In genomic region chr4:142098303-142098702, GRCm38 (mm10) we compare ENCODE assay signal across 8 mouse cellular contexts. TPM values are rescaled to one million over a fixed set of nuclear protein-coding genes. Genes with fewer than 3 reads are reported as not detected.
DNase-seq lines count a peak whose midpoint lies in the region; ATAC-seq lines count a peak whose summit lies in the region.

No protein-coding gene starts in this region.

- no peaks in the 10 kb centered on the region for H3K27me3 ChIP-seq in hindbrain, embryonic 14.5 days (ENCODE audit: control insufficient read depth, insufficient read depth, low read length)

- H3K9me3 ChIP-seq in hindbrain, embryonic 14.5 days (ENCODE audit: control insufficient read depth, low read length): no peaks in the 10 kb centered on the region

- no peak overlapping the region for H3K9ac ChIP-seq in hindbrain, embryonic 14.5 days

- H3K4me2 ChIP-seq in hindbrain, embryonic 14.5 days (replicated peaks): no peak overlapping the region

- 0 out of 2 replicates have a peak, but pooled peaks have one; percentile 44 for ATAC-seq in hindbrain, embryonic 14.5 days (ENCODE audit: low FRiP score)

- H3K27ac ChIP-seq in hindbrain, embryonic 14.5 days: no peak overlapping the region

- H3K4me3 ChIP-seq in hindbrain, embryonic 14.5 days (replicated peaks; ENCODE audit: low read length): no peak overlapping the region

- no peaks in the 10 kb centered on the region for H3K36me3 ChIP-seq in hindbrain, embryonic 14.5 days (replicated peaks; ENCODE audit: control insufficient read depth, insufficient read depth)

- WGBS in hindbrain, embryonic 14.5 days: 18% methylated on average over 8 of the region's 8 CpGs

- 0 out of 2 replicates have a peak, but pooled peaks cover 5% of the 10 kb centered on the region for H3K4me1 ChIP-seq in hindbrain, embryonic 14.5 days (replicated peaks; ENCODE audit: control insufficient read depth, insufficient read depth, low read length)

- DNase-seq in adrenal gland, adult (ENCODE audit: inconsistent age in 2 of 2, low spot score in 1 of 2): peak; percentile 84 to 96
- DNase-seq in cerebellum, postnatal 25 days: peak; percentile 84 to 92
- peak; percentile 73 to 82 for DNase-seq in frontal cortex, postnatal 14 days (ENCODE audit: low spot score in 2 of 2)
- peak; percentile 84 for DNase-seq in hindbrain, embryonic 14.5 days (ENCODE audit: low spot score)
- DNase-seq in layer of hippocampus, postnatal 25 days (ENCODE audit: extremely low spot score in 1 of 2, low spot score in 1 of 2): peak; percentile 57 to 88
- DNase-seq in lung, postnatal 10 days: peak; percentile 90
- peak; percentile 82 to 92 for DNase-seq in right cerebral cortex, adult 2 months (ENCODE audit: low spot score in 2 of 2)
- peak; percentile 70 for DNase-seq in urinary bladder, postnatal 25 days (ENCODE audit: low spot score)

RNA-seq across cellular contexts. Expression of gene Tmem51, which starts 14.2 kb away (rescaled TPM):
- 6.5 and 6.6 TPM in 2 replicates for polyA plus RNA-seq in hindbrain, embryonic 14.5 days (2014; fragmentation: Nextera tagmentation; extraction: Ambion mirVana)
- total RNA-seq in layer of hippocampus, postnatal 25 days (2021): 1 to 10 TPM; 6.4 to 6.9 TPM
